Mouse (Mus musculus) right cerebral cortex, postnatal 4 days (tissue): ENCODE measurements around the gene Gm10322.

Experiments
- DNase-seq: peaks from one replicate; pipeline ENCODE4 v3.0.0-alpha.2; 2022

The Gm10322 gene

DNA sequence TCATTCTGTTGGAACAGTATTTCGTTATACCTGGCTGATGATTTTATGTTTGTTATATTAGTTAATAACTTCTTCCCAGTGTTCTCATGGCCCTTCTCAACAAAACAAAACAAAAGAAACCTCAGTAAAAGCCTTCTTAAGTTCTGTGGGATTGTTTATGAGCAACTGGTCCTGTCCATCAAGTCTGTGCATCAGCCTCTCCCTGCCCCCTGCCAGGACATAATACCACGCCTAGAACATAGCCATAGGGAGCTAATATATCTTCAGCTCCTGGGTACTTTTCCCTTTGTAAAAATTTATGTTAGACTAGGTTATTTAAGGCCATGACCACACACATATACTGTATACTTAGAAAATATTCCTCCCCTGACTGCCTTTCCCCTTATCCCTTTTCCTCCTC lies 48.9 kb downstream of the Gm10322 start:
- DNase-seq = no peak

DNA sequence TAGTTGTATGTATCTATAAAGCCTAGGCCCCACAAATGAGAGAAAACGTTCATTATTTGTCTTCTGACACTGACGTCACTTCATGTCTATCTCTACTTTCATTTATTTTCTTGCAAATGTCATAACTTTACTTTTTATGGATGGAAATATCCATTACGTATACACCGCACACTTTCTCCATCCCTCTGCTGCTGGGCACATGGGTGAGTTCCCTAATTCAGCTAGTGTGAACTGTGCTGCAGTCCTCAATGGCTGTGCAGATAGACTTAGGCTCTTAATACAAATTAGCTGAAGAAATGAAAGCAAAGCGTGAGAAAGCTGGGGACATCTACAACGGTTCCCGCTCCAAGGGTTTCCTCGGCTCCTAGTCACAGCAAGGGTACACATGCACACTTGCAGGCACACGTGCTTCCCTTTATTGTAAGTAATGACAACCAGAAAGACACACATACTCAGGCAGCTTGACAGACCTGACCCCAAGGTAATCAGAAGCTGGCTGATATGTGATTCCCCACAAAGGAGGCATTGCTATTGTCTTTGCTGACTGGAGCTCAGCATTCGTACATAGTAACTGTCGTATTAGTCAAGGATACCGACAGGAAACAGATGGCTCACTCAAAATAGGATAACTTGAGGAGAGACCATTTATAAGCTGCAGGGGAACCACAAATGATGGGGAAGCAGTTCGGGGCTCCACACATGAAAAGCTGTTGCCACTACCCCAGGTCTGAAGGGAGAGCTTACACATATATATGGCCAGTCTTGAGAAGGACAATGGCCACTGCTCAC lies 49.8 kb downstream of the Gm10322 start:
- no peak for DNase-seq
